ENCODE assay signal across 17 mouse cellular contexts in the genomic region with DNA sequence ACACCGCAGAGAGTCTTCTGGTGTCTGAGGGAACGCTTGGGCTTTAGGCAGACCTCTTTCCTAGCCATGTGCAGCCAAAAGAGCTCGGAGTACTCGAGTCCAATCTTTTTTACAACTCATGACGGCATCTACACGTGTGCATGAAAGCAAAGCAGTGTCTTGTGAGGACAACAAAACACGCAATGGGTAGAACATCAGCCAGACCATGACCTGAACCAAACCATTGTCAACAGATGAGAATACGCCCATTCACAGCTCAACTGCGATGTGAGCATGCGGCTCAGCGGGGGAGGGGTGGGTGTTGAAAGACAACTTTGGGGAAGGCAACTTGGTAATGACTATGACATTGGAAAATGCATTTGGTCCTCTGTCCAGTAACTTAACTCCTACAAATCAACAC. TPM values are rescaled to one million over a fixed set of nuclear protein-coding genes. Genes with fewer than 3 reads are reported as not detected.
DNase-seq lines count a peak whose midpoint lies in the region.
"Had no signal": no experiment of that assay in that cellular context is flagged by ENCODE, and none has a peak within 500 bp of the region (broad histone marks: within the 10 kb centered on the region; RNA-seq: fewer than 3 reads in every experiment).

No protein-coding gene starts in this region.

- peak; percentile 78 for DNase-seq in heart, adult 11 months
- DNase-seq in heart, postnatal 25 days (ENCODE audit: low spot score): no peak
- peak; percentile 51 to 62 for DNase-seq in left cerebral cortex, adult 9 months (ENCODE audit: low spot score in 2 of 2)
- DNase-seq in left cerebral cortex, postnatal 36 days (ENCODE audit: low spot score in 2 of 2): no peak
- DNase-seq in R1 (ENCODE audit: low read depth, low spot score): peak; percentile 36
- peak; percentile 41 for DNase-seq in layer of hippocampus, adult 9-10 months (ENCODE audit: low spot score)
- no peak for DNase-seq in gastrocnemius, postnatal 36 days
- DNase-seq: adrenal gland, adult 8-10 months; cerebellum, adult 8-10 months; cerebellum, postnatal 36 days; gastrocnemius, postnatal 14 days; heart, postnatal 36 days; kidney, adult 2 months; kidney, postnatal 25 days; liver; lung, postnatal 36 days; midbrain, embryonic 14.5 days had no signal

- intact Hi-C loops in heart, postnatal 25 days (cut with DNase I): no loop called here
- intact Hi-C loops in left cerebral cortex, postnatal 36 days (cut with DNase I): no loop called here
- intact Hi-C loops in gastrocnemius, postnatal 36 days (cut with DNase I): loop anchor here (2.0 kb wide), 1 partner anchor 13 kb away; no protein-coding TSS in a partner anchor

RNA-seq across cellular contexts. Expression of a gene that starts 17.6 kb away (rescaled TPM):
- total RNA-seq in heart, postnatal 25 days (2021): 10 to 100 TPM; 46.5 to 53.1 TPM
- 10 to 100 TPM; 49.9 to 51.8 TPM for total RNA-seq in left cerebral cortex, postnatal 36 days (2021)
- total RNA-seq in gastrocnemius, postnatal 36 days (2021): 100 to 1,000 TPM; 152 to 220 TPM

RNA-seq across cellular contexts. Expression of a gene that starts 29.4 kb away (rescaled TPM):
- 10 to 100 TPM; 62.7 TPM for total RNA-seq in heart, postnatal 25 days (2021)
- 10 to 100 TPM; 31.4 to 32.9 TPM for total RNA-seq in left cerebral cortex, postnatal 36 days (2021)
- total RNA-seq in gastrocnemius, postnatal 36 days (2021): 10 to 100 TPM; 51.6 to 56.4 TPM

Comparison
In these comparisons a context has a peak if more than half of its experiments do, and no peak if none do; other contexts are left out.
1. DNase-seq: peak in heart, adult 11 months (single experiment), left cerebral cortex, adult 9 months (2 of 2), R1 (single experiment) and layer of hippocampus, adult 9-10 months (single experiment); none in heart, postnatal 25 days (single experiment), left cerebral cortex, postnatal 36 days (0 of 2) and gastrocnemius, postnatal 36 days (0 of 2).